Mouse (Mus musculus): ENCODE data around the gene Srgap3. TPM values are rescaled to one million over a fixed set of nuclear protein-coding genes. Genes with fewer than 3 reads are reported as not detected.

Srgap3 gene
- polyA plus RNA-seq, 1 experiment = 7.1 TPM

- TF ChIP-seq POLR2A (IDR thresholded peaks at IDR 0.05; ENCODE audit: control insufficient read depth, low read depth, low read length) (no peak), CTCF (IDR thresholded peaks at IDR 0.05; ENCODE audit: control insufficient read depth, insufficient read depth, insufficient replicate concordance, low read depth, low read length) (no peak)
- no peak overlapping the region for H3K27ac ChIP-seq (ENCODE audit: control insufficient read depth, insufficient read depth, low read depth, low read length)
- no peaks in the 10 kb centered on the region for H3K27me3 ChIP-seq (ENCODE audit: control insufficient read depth, insufficient read depth, low read length)
- H3K36me3 ChIP-seq (ENCODE audit: control insufficient read depth, insufficient read depth, low read length) = no peaks in the 10 kb centered on the region
- H3K4me3 ChIP-seq (ENCODE audit: control insufficient read depth, low read depth, low read length) = no peak overlapping the region
- no peaks in the 10 kb centered on the region for H3K4me1 ChIP-seq (ENCODE audit: control insufficient read depth, insufficient read depth, low read length)
Measured at GRCm38 (mm10) chr6:112976541-112976940, 29.5 kb upstream of the Srgap3 start.

GRCm38 (mm10) chr6:112976136-112976535, 29.1 kb upstream of the Srgap3 start:
- Histone ChIP-seq H3K36me3 (ENCODE audit: control insufficient read depth, insufficient read depth, low read length) (no peaks in the 10 kb centered on the region), H3K4me1 (ENCODE audit: control insufficient read depth, insufficient read depth, low read length) (no peaks in the 10 kb centered on the region), H3K27ac (ENCODE audit: control insufficient read depth, insufficient read depth, low read depth, low read length) (no peak overlapping the region), H3K27me3 (ENCODE audit: control insufficient read depth, insufficient read depth, low read length) (no peaks in the 10 kb centered on the region), H3K4me3 (ENCODE audit: control insufficient read depth, low read depth, low read length) (no peak overlapping the region)
- no peak for TF ChIP-seq POLR2A (IDR thresholded peaks at IDR 0.05; ENCODE audit: control insufficient read depth, low read depth, low read length)
- no peak for TF ChIP-seq CTCF (IDR thresholded peaks at IDR 0.05; ENCODE audit: control insufficient read depth, insufficient read depth, insufficient replicate concordance, low read depth, low read length)

- H3K27me3 ChIP-seq (ENCODE audit: control insufficient read depth, insufficient read depth, low read length) = no peaks in the 10 kb centered on the region
- TF ChIP-seq CTCF (IDR thresholded peaks at IDR 0.05; ENCODE audit: control insufficient read depth, insufficient read depth, insufficient replicate concordance, low read depth, low read length) (no peak), POLR2A (IDR thresholded peaks at IDR 0.05; ENCODE audit: control insufficient read depth, low read depth, low read length) (no peak)
- no peaks in the 10 kb centered on the region for H3K36me3 ChIP-seq (ENCODE audit: control insufficient read depth, insufficient read depth, low read length)
- no peaks in the 10 kb centered on the region for H3K4me1 ChIP-seq (ENCODE audit: control insufficient read depth, insufficient read depth, low read length)
- H3K4me3 ChIP-seq (ENCODE audit: control insufficient read depth, low read depth, low read length) = no peak overlapping the region
- no peak overlapping the region for H3K27ac ChIP-seq (ENCODE audit: control insufficient read depth, insufficient read depth, low read depth, low read length)
Measured at GRCm38 (mm10) chr6:112973786-112974720, 27.0 kb upstream of the Srgap3 start.

- Histone ChIP-seq H3K4me1 (ENCODE audit: control insufficient read depth, insufficient read depth, low read length) (no peaks in the 10 kb centered on the region), H3K36me3 (ENCODE audit: control insufficient read depth, insufficient read depth, low read length) (no peaks in the 10 kb centered on the region), H3K27ac (ENCODE audit: control insufficient read depth, insufficient read depth, low read depth, low read length) (no peak overlapping the region), H3K27me3 (ENCODE audit: control insufficient read depth, insufficient read depth, low read length) (no peaks in the 10 kb centered on the region), H3K4me3 (ENCODE audit: control insufficient read depth, low read depth, low read length) (no peak overlapping the region)
- TF ChIP-seq CTCF (IDR thresholded peaks at IDR 0.05; ENCODE audit: control insufficient read depth, insufficient read depth, insufficient replicate concordance, low read depth, low read length) (no peak), POLR2A (IDR thresholded peaks at IDR 0.05; ENCODE audit: control insufficient read depth, low read depth, low read length) (no peak)
Measured at GRCm38 (mm10) chr6:112972858-112973631, 26.0 kb upstream of the Srgap3 start.

GRCm38 (mm10) chr6:112972127-112972526, 25.1 kb upstream of the Srgap3 start:
- TF ChIP-seq POLR2A (IDR thresholded peaks at IDR 0.05; ENCODE audit: control insufficient read depth, low read depth, low read length) = no peak
- TF ChIP-seq CTCF (IDR thresholded peaks at IDR 0.05; ENCODE audit: control insufficient read depth, insufficient read depth, insufficient replicate concordance, low read depth, low read length) = no peak
- H3K4me1 ChIP-seq (ENCODE audit: control insufficient read depth, insufficient read depth, low read length) = no peaks in the 10 kb centered on the region
- no peak overlapping the region for H3K27ac ChIP-seq (ENCODE audit: control insufficient read depth, insufficient read depth, low read depth, low read length)

GRCm38 (mm10) chr6:112971116-112971768, 24.2 kb upstream of the Srgap3 start:
- Histone ChIP-seq H3K4me3 (ENCODE audit: control insufficient read depth, low read depth, low read length) (no peak overlapping the region), H3K27me3 (ENCODE audit: control insufficient read depth, insufficient read depth, low read length) (no peaks in the 10 kb centered on the region), H3K36me3 (ENCODE audit: control insufficient read depth, insufficient read depth, low read length) (no peaks in the 10 kb centered on the region), H3K27ac (ENCODE audit: control insufficient read depth, insufficient read depth, low read depth, low read length) (no peak overlapping the region), H3K4me1 (ENCODE audit: control insufficient read depth, insufficient read depth, low read length) (no peaks in the 10 kb centered on the region)
- TF ChIP-seq CTCF (IDR thresholded peaks at IDR 0.05; ENCODE audit: control insufficient read depth, insufficient read depth, insufficient replicate concordance, low read depth, low read length) = no peak
- no peak for TF ChIP-seq POLR2A (IDR thresholded peaks at IDR 0.05; ENCODE audit: control insufficient read depth, low read depth, low read length)

More at GRCm38 (mm10) chr6:112972127-112972526, 25.1 kb upstream of the Srgap3 start:
- no peaks in the 10 kb centered on the region for H3K27me3 ChIP-seq (ENCODE audit: control insufficient read depth, insufficient read depth, low read length)
- no peaks in the 10 kb centered on the region for H3K36me3 ChIP-seq (ENCODE audit: control insufficient read depth, insufficient read depth, low read length)
- H3K4me3 ChIP-seq (ENCODE audit: control insufficient read depth, low read depth, low read length) = no peak overlapping the region
